Mouse (Mus musculus) gastrocnemius, postnatal 4 days (tissue): ENCODE data around the gene H2afy. TPM values are rescaled to one million over a fixed set of nuclear protein-coding genes. Genes with fewer than 3 reads are reported as not detected.

Source experiments
- DNase-seq, 2 experiments: peaks; one replicate each; pipeline ENCODE4 v3.0.0; 2021 to 2022; ENCODE audit warnings: low spot score in 2 of 2, mixed read lengths in 2 of 2
- total RNA-seq, 2 experiments: library from RNA; stranded (reverse); gene quantifications; 2 replicates each; pipeline ENCODE4 v1.2.3; 2021

The H2afy gene
- total RNA-seq, 2 experiments from 2014 or later, result 80.2 to 89.7 TPM

DNA sequence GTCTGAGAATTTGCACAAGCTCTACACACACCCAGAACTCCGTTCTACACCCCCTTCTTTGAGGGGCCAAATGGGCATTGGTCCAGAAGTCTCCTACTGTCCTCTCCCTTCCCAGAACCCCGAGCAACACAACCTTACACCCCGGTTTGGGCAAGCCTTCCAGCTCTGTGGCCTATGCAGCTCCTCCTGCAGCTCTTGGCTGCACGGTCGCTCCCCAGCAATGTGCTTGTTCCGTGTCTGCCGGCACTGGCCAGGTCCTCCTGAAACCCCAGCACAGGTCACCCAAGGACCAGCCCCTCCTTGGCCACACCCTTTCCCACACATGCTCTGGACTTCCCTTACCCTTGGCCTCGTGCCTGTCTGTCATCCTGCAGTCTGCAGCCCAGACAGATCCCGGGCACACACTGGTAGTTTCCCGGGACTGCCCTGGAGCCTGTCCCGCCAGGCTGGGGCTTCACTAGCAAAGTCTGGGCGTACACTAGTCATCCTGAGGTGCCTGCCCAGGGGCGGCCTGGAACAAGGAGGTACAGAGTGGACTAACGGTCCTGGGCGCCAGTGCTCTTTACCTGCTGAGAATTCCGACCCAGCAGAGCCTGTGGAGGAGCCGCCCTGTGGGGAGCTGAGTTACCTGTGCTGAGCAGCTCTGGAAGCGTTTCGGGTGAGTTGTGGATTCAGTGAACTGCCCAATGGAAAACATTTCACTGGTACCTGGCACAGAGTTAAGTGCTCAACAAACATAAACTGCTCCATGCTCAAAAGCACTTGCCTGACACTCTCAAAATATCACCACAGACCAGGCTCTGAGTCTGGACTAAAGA, 22.5 kb downstream of the H2afy start:
- peak in 1 of 2 experiments; percentile 30 for DNase-seq

DNA sequence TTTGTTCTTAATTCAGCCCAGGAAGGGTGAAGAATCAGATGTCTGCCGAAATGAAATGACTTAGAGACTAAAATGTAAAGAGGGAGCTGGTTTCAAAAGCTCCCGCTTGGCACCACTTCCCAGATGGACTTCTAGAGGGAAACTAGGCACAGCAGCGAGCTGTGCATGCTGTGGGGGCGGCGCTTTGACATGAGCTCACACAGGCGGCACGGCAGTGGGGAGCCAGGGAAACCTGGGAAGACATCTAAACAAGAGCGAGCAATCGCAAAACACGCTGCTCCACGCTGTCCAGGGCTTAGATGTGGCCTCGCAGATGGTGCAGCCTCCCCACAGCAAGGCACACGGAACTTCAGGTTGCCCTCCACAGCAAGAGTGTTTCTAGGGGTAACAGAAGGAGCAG, 23.2 kb downstream of the H2afy start:
- no peak for DNase-seq

DNA sequence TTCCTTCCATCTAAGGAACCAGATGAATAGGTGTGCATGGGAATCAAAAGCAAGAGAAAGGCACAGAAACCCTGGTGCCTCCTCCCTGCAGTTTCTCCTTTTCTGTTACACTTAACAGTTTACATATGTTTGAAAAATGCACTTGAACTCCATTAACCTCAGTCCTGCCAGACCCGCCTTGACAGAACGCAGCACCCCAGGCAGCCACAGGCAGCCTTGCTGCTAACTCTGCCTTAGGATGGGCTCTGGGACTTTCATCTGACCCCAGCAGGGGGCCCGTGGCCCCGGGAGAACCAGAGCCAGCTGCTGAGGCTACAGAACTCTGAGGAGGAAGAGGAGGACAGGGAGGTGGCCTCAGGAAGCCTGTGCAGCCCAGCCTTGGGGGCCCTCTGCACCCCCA, 23.7 kb downstream of the H2afy start:
- DNase-seq, result no peak

DNA sequence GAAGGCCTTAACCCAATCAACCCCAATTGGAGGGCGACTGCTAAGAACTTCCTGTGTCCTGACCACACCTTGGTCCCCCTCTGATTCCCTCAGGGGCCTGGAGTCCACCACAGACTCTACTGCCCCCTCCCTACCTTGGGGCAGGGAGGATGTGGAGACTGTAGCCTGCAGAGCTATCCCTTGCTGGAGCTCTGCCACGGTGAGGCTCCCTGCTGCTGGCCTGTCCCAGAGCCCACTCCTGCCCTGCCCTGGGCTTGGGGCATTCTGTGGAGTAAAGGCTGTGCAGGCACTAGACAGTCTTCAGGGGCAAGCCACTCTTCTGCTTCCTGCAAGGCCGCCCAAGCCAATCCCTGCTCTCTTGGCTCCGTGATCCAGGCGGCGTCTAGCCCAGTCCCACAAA, 24.6 kb downstream of the H2afy start:
- no peak for DNase-seq

DNA sequence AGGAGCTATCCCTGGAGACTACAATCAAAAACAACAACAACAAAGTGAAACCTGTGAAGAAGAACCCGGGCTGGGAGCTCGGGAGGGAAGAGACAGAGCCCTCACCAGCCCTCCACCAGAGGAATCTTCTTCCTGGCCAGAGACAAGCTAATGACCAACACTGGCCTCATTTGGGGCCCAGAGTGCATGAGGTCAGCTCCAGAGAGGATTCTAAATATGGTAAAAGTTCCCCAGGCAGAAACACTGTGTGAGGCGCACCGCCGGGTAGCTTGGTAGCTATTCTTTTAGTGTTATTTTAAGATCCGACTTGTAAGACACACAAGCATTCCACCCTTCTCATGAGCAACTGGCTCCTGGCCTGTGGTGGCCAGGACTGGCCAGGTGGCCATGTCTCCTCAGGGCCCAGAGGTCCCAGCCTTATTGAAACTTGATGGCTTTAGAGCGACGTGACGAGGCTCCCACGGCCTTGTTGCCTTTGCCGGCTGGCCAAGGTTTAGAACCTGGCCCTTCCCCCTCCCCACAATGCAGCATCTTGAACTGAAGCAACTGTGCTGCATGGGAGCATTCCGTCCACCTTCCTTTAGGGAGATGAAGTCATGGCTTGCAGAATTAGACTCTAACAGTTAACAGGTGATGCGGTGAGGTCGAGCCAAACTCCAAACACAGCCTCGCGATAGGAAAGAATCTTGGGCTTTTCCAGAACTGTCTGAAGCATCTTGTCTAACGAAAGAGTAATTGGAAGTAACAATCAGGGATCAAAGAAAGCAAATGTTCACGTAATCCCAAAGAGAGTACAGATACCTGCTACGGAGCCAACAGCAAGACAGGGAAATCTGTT, 25.2 kb downstream of the H2afy start:
- no peak for DNase-seq

DNA sequence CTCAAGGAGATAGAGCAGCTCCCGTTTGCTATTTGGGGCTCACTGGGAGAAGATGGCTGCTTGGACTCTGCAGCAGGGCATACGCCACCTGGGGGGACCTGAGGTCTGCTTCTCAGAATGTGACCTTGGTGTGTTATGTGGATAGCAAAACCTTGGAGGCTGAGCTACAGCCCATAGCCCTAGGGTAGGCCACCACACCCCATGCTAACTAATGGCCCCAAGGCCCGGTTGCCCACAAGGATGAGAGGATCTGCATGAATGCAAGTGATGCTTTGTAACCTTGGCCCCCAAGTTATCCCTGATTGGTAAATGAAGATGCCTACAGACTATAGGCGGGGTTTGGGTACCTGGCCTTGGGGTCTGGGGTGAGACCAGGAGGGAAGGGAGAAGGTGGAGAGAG, 26.5 kb downstream of the H2afy start:
- no peak for DNase-seq

DNA sequence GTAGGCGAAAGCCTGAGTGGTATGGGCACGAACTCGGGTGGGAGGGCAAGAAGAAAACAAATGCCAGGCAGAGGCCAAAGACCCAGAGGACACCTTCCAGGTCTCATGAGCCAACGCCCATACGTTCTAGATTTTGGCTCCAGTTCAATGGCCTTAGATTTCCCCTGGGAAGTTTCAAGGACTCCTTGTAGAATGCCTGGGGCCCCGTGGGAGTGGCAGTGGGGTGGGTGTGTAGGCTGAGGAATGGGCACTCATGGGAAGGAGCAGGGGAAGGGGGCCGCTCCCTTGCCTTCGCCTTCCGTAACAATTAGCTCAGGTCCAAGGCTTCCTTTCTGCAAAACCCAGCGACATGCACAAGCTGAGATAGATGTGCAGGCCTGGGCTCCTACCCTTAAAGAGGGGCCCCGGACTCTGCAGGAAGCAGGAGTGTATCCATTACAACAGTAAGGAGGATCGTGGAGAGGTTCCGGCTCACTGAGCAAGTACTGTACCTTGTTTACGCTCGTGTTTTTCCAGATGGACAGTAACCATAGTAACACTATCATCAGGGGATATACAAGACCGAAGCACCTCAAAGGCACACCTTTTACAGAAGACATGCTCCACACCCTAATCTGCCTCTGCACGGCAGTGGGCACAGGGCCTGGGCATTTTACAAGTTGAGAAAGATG, 27.2 kb downstream of the H2afy start:
- no peak for DNase-seq

DNA sequence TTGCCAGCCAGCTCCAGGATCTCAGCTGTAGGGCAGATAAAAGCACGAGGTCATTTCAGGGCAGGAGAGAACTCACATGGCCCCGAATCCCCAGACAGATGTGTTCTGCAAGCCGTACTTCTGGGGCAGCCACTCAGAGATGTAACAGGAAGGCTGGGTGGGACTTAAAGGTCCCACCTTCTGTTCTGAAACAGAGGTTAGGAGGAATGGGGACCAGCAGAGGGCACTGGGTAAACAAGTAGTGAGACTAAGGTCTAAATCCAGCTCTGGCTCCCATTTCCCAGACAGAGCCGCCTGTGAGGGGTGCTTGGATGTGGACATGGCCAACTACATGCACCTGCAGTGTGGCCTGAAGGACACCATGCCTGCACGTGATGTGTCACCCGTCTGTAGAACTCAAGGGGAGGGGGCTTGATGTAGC, 31.2 kb downstream of the H2afy start:
- no peak for DNase-seq

DNA sequence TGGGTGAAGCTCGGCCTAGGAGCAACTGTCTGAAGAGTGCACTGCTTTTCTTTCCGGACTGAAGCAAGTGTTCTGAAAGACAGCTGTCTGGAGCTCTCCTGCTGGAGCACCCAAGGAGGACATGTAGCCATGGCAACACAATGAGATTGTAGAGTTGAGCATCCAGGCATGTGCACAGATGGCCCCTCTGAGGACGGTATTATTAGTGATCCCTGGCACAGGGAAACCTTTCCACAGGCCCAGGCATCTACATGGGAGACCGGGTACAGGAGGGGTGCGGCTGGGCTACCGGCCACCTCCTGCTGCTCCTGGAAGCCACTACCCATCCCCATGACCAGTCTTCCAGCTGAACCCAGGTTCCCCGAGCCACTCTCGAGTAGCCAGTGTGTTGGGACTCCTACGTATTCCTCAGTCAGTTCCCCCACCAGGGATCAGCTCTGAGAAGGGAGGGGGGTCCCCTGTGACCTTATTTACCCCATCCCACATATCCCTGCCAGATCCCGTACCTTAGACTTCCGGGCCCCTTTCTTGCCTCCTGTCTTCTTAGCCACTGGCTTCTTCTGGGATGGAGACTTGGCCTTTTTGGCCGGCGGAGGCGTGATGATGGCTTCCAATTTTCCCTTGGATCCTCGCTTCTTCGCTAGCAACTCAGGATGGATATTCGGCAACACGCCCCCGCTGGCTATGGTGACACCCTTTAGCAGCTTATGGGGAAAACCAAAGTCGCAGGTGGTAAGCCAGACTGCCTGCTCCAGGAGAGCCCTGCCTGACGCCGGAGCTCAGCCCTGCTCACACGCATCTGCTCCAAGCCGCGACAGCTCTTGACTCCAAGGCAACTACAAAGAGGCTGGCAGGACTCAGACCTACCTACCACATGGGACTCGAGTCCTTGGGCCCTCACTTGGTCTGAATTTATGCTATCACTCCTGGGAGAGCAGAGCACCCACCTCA, 32.1 kb downstream of the H2afy start:
- DNase-seq, result no peak

DNA sequence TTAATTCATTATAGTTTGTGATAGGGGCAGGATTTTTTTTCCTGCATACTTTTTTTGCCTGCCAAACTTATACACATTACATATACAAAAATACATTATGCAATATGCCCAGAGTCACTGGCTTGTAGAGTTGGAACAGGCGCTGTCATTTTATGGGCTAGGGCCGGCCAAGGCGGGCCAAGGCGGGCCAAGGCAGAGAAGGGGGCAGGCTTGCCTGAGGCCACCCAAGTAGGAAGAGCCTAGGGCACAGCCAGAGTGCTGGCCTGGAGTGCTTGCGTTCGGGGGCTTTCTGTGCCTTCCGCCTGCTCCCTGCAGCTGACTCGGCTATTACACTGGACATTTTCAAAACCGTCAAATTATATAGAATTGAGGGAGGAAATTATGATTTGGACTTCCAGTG, 34.0 kb downstream of the H2afy start:
- no peak for DNase-seq

DNA sequence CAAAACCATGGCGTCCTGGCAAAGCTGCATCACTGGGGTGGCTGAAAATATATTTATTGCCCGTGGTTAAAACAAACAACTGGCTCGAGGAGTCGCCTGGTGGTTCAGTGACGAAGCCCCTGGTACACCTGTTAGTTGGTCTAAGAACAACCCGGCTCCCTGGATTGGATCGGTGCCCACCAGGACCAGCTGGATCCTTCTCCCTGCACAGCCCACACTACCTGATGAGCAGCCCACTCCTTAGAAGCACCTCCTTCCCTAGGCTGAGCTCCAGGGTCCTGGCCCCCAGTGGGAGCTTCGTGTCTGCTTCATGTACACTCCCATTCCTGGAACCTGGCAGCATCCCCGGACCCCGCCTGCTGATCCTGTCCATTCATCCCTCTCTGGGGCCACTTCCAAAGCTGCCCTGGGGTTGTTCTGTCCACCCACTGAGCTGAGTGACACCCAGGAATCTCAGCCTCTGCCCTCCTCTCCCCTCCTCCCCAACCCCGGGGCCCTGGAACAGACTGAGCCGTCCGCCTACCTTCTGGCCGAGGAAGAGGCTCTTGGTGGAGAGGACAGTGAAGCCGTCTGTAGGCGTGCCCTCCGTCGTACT, 40.5 kb downstream of the H2afy start:
- no peak for DNase-seq

DNA sequence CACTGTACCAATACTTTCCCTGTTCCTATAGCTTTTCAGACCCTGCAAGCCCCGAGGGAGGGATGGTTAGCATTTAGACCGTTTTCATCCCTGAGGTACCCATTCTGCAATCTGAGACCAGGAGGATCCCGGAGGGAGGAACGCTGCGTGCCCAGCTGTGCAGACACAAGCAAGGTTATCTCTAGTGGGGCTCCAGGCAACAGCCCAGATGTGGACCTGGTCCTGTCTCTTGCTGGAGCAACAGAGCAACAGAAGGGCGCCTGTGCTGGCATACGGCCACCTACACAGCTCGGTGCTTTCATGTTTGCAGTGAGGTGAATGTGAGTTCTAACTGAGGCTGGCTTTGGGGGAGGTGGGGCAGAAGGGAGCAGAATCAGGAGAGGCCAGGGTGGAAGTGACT, 41.6 kb downstream of the H2afy start:
- DNase-seq, result no peak

DNA sequence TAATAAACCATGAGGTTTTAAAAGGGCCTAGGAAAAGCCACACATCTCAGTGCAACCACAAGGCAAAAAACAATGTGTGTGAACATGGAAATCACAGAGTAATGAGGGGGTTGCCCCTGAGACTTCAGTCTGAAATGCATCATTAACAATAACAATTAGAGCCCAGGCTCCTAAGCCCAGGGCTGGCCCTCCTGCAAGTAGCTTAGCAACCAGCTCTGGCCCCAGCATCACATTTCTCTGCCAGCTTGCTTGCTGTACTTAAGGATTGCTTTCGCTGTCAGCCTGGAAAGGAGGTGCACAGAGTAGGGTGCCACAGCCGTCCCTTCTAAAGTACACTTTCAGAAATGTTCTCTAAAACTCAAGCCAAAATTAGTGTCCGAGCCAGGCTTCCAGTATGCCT, 42.5 kb downstream of the H2afy start:
- DNase-seq, result no peak

DNA sequence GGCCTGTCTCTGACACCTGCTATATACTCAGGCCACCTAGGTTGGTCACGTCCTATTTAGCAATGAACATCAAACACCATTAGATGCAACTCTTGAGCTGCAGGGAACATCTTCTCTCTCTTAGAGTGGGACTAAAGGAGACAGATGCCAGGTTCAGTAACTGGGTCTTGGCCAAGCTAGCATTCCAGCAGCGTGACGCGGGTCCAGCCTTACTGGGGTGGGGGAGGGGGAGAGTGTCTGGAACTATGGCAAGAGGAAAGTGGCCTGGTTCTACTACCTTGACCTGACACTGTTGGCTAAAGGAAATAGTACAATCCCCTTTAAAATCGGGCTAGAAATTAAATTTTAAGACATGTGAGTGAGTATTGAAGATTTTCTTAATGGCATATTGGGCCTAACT, 43.6 kb downstream of the H2afy start:
- peak in 1 of 2 experiments; percentile 43 for DNase-seq

DNA sequence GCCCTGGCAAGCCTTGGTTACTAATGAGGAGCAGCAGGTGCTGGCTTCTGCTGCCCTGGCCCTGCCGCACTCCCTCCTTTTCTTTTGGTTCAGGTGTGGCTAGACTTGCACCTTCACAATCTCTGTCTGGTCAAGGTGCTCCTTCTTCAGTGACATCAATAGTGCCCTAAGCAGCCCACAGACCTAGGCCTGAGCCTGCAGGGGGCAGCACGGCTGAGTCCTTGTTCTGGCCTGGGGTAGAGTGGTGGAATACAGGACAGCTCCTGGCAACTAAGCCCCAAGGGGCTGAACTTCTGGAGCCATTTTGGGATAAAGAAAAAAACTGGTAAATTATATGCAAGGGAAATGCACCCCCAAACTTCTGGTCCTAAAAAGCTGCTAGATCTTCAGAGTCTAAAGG, 45.6 kb downstream of the H2afy start:
- DNase-seq, result no peak

DNA sequence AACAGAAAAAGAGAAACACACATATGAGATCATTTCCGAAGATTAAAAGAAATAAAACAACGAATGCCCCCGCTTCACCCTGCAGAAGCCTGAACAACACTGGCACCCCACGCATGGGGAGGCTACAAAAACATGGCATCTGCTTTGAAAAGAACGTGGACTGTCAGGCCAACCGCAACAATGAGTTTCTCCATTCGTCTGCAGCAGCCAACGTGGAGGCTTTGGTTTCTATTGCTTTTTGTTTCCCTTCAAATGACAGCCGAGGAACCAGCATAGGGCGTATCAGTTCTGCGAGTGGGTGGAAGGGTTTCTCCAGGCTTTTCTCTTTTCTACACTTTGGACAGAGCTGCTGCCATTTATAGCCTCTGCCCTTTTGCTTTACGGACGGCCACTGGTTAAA, 47.6 kb downstream of the H2afy start:
- DNase-seq, result no peak

DNA sequence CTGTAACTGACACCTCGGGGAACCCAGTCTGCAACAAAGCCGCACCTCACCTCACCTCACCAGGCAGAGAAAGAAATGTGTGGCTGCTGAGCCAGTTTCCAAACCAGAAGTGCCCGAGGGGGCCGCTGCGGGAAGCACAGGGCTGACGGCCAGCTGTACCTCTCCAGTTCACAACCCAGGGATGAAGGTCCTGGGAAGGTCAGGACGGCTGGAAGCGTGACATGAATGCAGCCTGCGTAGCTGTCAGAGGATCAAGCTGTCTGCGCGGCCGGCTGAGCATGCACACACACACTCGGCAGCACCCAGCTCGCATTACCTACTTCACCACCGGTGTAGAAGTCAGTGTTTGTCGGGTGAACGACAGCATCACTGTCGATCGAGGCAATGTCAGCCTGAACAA, 48.2 kb downstream of the H2afy start:
- DNase-seq, result no peak

DNA sequence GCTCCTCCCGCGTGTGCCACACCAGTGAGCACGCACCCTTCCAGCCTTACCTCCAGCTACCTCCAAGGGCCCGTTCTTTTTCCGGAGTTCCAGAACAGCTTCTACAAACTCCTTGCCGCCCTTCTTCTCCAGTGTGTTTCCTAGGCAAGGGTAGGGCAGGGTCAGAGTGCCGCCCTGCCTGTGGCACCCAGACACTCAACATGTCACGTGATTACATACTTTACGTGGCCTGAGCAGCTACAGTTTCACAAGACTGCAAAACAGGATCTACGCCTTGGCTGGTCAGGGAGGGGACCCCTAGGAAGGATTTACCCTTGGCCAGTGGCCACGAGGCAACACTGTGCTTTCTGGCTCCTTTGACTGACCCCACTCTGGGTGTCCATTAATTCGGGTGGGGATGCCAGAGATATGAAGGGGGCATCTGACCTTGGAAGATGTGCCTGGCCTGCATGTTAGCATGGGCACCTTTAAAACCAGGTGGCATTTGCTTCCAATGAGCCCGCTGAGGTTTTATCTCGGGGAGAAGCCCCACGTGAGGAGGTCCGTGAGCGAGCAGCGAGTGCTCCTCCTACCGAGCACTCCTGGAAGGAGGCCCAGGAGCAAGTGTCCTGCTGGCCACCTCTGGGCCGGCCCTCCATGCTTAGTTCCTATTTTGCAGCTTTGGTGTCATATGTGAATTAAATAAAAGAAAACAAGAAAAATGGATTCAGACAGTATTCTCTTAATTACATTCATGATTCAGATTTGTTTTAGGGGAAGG, 51.8 kb downstream of the H2afy start:
- DNase-seq, result no peak

DNA sequence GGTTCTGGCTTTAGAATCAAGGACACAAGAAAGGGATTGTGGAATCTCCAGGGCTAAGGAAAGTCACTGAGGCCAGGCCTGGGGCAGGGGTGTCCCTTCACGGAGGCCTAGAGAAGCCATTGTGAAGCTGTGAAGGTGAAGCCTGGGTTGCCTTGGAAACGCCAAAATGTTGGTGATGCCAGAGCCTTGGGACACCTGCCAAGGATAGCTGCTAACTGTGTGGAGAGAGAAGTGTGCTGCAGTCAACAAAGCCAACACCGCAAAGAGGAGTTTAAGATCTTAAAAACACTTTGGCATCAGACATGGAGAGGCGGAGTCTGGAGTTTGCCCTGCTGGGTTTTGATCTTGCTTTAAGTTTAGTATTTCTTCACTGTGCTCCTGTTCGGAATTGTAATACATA, 54.5 kb downstream of the H2afy start:
- DNase-seq, result no peak

DNA sequence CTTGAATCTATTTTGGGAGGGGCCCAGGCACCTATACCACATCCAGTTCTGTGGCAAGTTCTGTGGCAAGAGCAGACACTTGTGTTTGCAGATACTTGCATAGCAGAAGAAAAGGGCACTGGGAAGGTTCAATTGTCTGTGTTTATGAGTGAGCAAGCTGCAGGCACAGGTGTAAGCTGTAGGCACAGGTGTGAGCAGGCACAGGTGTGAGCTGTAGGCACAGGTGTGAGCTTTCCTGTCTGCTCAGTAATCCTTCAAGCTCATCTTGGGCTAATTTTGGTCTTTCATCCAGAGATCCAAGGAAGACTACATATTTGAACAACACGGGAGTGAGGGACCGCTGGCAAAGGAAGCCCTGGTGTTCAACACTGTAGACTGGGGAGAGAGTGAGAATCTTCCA, 56.5 kb downstream of the H2afy start:
- no peak for DNase-seq
